Mouse (Mus musculus): Measurements from ENCODE around the gene Tmem80.
A peak's percentile ranks its signal among the peaks of the same experiment; 100 is the strongest.

Gene Tmem80

GRCm38 (mm10) chr7:141324686-141325085, 2.9 kb upstream of the Tmem80 start:
- DNase-seq (ENCODE audit: low spot score in 2 of 2) = no peak

GRCm38 (mm10) chr7:141326546-141327446, 743 bp upstream of the Tmem80 start:
- peak in 1 of 2 experiments; percentile 22 for DNase-seq (ENCODE audit: low spot score in 2 of 2)

GRCm38 (mm10) chr7:141328373-141328990, 943 bp downstream of the Tmem80 start:
- DNase-seq (ENCODE audit: low spot score in 2 of 2) = no peak

GRCm38 (mm10) chr7:141330706-141331105, 3.2 kb downstream of the Tmem80 start:
- DNase-seq (ENCODE audit: low spot score in 2 of 2) = no peak

- no peak for DNase-seq (ENCODE audit: low spot score in 2 of 2)
Measured at GRCm38 (mm10) chr7:141331990-141332389, 4.5 kb downstream of the Tmem80 start.

DNA sequence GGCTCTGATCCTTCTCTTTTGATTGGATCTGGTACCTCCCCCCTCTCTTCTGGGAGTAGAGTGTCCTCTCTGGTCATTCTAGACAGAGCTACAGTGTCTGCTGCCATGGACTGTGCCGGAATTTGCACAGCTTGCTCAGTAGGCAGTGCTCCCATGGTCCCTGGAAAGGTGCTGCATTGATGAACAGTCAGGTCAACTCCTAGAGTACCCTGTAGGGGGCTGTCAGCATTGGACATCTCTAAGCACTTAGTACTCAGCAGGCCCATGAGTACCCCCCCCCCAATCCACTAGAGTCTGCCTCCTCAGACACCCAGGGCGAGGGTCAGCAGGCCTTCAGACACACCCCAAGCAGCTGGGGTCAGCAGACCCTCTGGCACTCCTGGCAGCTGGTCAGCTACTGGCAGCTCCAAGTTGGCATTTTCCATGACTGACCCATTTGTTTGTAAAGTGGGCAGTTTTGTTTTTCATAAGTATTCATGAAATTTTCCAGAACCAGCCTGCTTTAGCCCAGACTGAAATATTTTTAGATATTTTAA, 7.6 kb downstream of the Tmem80 start:
- no peak for DNase-seq (ENCODE audit: low spot score in 2 of 2)

GRCm38 (mm10) chr7:141335682-141336081, 8.1 kb downstream of the Tmem80 start:
- peak in 1 of 2 experiments; percentile 47 for DNase-seq (ENCODE audit: low spot score in 2 of 2)

DNA sequence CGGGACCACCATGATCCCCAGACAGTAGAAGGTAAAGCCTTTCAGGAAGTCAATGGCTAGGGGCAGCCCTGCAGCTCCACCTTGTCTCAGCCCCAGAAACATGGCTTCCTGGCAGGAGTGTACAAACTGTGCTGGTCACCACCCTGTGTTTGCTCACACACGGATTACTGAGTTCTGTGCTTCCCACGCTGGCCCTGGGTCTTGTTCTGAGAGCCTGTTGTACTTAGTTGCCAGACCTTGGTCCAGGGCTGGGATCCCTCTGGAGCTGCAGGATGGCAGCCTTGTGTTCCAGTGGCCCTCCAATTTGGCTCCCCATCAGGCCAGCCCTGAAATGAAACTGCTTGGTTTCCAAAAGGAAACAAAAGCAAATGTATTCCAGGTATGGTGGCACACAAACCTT, 8.8 kb downstream of the Tmem80 start:
- DNase-seq (ENCODE audit: low spot score in 2 of 2) = no peak

DNA sequence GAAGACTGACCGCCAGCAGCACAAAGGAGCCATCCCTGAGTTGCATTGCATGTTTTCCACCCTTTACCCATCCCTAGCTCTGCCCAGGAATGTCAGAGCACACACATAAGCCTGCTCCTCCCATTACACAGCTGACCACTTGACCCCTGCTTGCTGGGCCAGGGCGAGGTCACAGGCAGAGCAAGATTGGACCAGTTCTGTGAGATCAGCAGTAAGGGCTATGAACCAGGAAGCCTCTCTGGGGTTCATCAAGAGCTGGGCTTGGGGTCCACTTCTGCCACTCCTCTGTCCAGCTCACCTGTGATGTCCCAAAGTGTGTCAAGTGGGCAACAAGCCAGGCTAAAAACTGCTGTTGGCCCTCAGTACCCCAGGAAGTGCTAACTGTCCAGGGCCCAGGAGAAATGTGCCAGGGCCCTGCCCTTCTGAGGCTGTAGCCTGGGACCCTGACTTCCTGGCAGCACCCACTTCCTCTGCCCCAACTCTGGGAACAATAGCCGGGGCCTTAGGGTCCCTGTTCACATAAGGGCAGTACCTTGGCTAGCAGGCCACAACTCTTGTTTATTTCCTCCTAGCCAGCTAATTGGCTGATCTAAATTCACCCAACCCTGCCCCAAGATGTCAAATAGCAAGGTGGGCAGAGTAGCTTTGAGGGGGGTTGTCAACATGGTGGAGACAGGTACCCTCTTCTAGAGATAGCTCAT, 10.3 kb downstream of the Tmem80 start:
- no peak for DNase-seq (ENCODE audit: low spot score in 2 of 2)

GRCm38 (mm10) chr7:141338576-141339131, 11.1 kb downstream of the Tmem80 start, which contains the start of gene Eps8l2:
Gene Eps8l2, plus strand, starts transcription at chr7:141338880.
- DNase-seq (ENCODE audit: low spot score in 2 of 2) = no peak

- DNase-seq (ENCODE audit: low spot score in 2 of 2) = no peak
Measured at GRCm38 (mm10) chr7:141339215-141339920, 11.8 kb downstream of the Tmem80 start.

DNA sequence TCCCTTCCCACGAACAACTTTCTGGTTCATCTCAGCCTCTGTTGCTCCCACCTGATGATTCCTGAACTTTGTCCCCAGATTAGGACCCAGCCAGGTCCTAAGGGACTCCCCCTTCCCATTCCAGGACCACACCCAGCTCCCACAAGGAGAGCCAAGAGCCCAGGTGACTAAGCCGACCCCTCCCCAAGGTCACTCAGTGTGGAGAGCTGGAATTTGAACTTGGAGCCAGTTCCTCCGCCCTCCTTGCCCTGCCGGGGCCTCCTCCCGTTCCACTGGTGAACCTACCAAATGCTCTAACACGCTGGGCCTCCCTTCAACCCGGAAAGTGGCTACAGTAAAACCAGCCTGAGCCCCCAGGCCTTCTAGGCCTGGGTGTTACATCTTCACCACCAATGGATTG, 12.5 kb downstream of the Tmem80 start:
- DNase-seq (ENCODE audit: low spot score in 2 of 2) = no peak

GRCm38 (mm10) chr7:141340476-141340875, 12.9 kb downstream of the Tmem80 start:
- DNase-seq (ENCODE audit: low spot score in 2 of 2) = no peak

DNA sequence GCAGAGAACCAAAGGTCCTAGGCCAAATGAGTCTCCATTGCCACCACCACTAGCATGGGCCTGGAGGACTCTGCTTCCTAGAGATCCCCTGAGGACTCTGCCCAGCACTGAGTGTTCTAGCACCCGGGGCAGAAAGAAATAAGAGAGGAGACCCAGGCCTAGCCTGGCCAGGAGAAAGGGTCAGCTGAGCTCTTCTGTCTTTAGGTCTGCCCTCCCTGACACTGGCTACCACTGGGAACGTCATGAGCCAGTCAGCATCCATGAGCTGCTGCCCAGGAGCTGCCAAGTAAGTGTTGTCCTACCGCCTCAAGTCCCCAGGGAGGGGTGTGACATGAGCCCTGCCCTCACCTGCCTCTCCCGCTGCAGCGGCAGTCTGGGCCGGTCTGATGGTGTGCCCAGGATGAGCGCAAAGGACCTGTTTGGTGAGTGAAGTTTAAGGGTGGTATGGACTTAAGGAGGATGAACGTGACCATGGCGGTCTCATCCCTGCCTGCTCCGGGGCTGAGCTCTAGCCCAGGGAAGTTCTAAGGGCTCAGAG, 14.2 kb downstream of the Tmem80 start:
- no peak for DNase-seq (ENCODE audit: low spot score in 2 of 2)

GRCm38 (mm10) chr7:141343230-141343629, 15.7 kb downstream of the Tmem80 start:
- no peak for DNase-seq (ENCODE audit: low spot score in 2 of 2)

DNA sequence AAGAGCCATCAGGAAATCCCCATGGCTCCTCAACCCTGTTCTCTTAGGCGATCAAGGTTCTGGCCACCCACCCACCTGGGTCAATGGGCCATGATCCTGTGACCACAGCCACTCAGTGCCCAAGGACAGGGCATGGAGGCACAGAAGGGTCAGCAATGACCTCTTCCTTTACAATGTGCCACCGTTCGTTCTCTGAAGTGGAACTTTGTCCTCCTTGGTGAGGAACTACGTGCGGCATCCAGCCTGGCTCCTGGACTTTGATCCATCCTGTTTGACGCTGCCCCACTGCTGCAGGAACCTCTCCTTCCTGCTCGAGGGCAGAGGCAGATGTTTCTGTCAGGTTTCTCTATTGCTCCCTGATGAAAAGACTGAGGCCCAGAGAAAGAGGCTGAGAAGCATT, 16.2 kb downstream of the Tmem80 start:
- DNase-seq (ENCODE audit: low spot score in 2 of 2) = no peak

DNA sequence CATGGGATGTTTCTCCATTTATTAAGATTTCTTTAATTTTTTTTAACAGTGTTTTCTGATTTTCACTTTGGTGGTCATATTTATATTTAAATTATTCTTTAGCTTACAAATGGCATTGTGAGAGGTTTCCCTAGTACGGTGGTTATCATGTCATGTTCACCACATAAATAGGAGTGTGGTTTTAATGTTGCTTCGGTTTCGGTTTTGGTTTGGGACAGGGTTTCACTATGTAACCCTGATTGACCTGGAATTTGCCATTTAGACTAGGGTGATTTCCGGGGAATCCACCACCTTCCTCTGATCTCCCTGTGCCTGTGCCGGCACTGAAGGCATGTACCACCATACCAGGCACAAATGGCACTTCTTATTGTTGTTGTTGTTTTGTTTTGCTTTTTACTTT, 17.2 kb downstream of the Tmem80 start:
- no peak for DNase-seq (ENCODE audit: low spot score in 2 of 2)

DNA sequence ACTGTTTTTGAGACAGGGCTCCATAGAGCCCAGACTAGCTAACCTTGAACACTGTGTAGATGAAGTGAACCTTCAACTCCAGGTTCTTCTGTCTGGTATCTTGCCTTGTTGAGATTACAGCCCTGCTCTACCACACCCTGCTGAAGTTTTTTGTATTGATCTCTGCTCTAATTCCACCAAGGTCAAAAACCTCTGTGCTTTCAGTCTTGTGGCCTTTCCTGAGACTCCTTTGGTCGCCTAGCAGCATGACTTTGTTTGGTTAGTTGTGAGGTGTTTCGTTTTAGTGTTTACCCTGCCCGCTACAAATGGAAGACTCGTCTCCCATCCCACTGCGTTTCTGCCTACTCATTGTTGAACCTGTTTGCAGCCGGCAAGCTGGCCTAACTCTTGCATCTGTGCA, 23.5 kb downstream of the Tmem80 start:
- no peak for DNase-seq (ENCODE audit: low spot score in 2 of 2)

- no peak for DNase-seq (ENCODE audit: low spot score in 2 of 2)
Measured at GRCm38 (mm10) chr7:141355051-141355450, 27.5 kb downstream of the Tmem80 start.

GRCm38 (mm10) chr7:141355626-141356326, 28.2 kb downstream of the Tmem80 start:
- DNase-seq (ENCODE audit: low spot score in 2 of 2) = no peak

Data from frontal cortex, postnatal 36 days (tissue).